Mouse (Mus musculus): ENCODE results near the gene Pear1. TPM values are rescaled to one million over a fixed set of nuclear protein-coding genes. Genes with fewer than 3 reads are reported as not detected.

The Pear1 gene
- total and polyA plus RNA-seq, 2 experiments from 2014 or later: 7.4 to 19.4 TPM

DNA sequence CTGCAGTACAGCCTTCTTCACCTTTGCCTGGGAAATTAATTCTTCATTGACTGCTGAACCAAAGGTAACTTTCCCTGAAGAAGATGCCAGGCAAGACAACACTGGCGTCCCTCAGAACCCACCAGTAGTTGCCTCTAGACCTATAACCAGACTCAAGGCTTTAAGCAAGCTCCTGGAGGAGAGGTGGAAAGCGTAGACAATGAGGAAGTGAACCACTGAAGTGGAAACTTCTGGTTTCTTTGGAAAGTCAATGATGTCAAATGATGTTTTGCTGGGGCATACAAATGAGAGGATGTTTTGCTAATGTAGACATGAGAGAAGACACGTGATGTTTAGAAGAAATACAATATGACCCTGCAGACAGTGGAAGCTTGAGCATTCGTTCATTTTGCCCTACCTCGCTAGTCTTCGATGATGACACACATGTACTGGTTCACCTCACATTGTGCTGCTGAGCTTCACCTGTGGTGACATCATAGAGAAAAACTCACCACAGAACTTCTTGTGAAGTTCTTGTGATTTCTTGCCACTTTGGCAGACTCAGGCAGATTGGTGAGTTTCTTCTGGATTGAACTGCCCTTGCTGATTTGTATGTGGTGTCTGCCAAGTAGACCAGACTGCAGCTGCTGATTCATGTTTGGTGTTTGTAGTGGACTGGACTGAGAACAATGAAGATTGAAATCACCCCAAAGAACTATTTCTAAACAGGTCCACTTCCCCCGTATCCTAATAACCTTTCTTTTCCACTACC is 8.2 kb upstream of the Pear1 start:
- no peak for DNase-seq (ENCODE audit: low spot score)
- no peaks in the 10 kb centered on the region for H3K9me3 ChIP-seq (ENCODE audit: low read length)
- H3K4me3 ChIP-seq (ENCODE audit: low read length): no peak overlapping the region
- 84% methylated on average over 7 of the region's 7 CpGs for WGBS
- no peak for TF ChIP-seq CTCF (IDR thresholded peaks at IDR 0.05; ENCODE audit: low read depth)
- no peaks in the 10 kb centered on the region for H3K27me3 ChIP-seq (ENCODE audit: insufficient read depth, low read length)
- H3K4me1 ChIP-seq (ENCODE audit: insufficient read depth, low read length): no peaks in the 10 kb centered on the region
- no peak overlapping the region for H3K9ac ChIP-seq (replicated peaks; ENCODE audit: low read length)
- H3K36me3 ChIP-seq (ENCODE audit: insufficient read depth, low read length): no peaks in the 10 kb centered on the region
- no peak overlapping the region for H3K4me2 ChIP-seq (ENCODE audit: low read depth, low read length)
- no peak overlapping the region for H3K27ac ChIP-seq
- ATAC-seq: no peak

GRCm38 (mm10) chr3:87829025-87829424 is 4.9 kb upstream of the Pear1 start:
- 54% methylated on average over 10 of the region's 10 CpGs for WGBS
- H3K4me2 ChIP-seq (ENCODE audit: low read depth, low read length): no peak overlapping the region
- no peaks in the 10 kb centered on the region for H3K27me3 ChIP-seq (ENCODE audit: insufficient read depth, low read length)
- no peak for ATAC-seq
- DNase-seq (ENCODE audit: low spot score): no peak
- no peak for TF ChIP-seq CTCF (IDR thresholded peaks at IDR 0.05; ENCODE audit: low read depth)
- no peak overlapping the region for H3K9ac ChIP-seq (replicated peaks; ENCODE audit: low read length)
- no peak overlapping the region for H3K4me3 ChIP-seq (ENCODE audit: low read length)
- no peaks in the 10 kb centered on the region for H3K4me1 ChIP-seq (ENCODE audit: insufficient read depth, low read length)
- H3K36me3 ChIP-seq (ENCODE audit: insufficient read depth, low read length): no peaks in the 10 kb centered on the region
- H3K27ac ChIP-seq: no peak overlapping the region
- no peaks in the 10 kb centered on the region for H3K9me3 ChIP-seq (ENCODE audit: low read length)

DNA sequence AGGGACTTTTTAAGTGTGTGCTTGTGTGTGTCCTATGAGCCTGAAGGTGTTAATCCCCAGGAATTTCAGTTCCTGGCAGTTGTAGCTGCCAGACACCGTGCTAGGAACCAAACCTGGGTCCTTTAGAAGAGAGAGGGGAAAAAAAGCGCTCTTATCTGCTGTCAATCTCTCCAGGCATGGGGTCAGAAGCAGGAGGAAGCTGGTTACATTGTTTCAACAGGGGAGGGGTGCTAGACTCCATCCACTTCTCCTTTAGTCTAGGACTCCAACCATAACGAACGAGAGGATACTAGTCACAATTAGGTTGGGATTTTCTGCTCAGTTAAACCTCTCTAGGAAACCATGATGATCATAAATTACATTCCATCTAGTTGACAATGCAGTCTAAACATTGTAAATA is 4.3 kb upstream of the Pear1 start:
- ATAC-seq: no peak
- DNase-seq (ENCODE audit: low spot score): no peak
- H3K36me3 ChIP-seq (ENCODE audit: insufficient read depth, low read length): no peaks in the 10 kb centered on the region
- H3K9ac ChIP-seq (replicated peaks; ENCODE audit: low read length): no peak overlapping the region
- 42% methylated on average over 4 of the region's 4 CpGs for WGBS
- H3K27ac ChIP-seq: no peak overlapping the region
- no peaks in the 10 kb centered on the region for H3K27me3 ChIP-seq (ENCODE audit: insufficient read depth, low read length)
- no peak overlapping the region for H3K4me2 ChIP-seq (ENCODE audit: low read depth, low read length)
- H3K4me1 ChIP-seq (ENCODE audit: insufficient read depth, low read length): no peaks in the 10 kb centered on the region
- H3K4me3 ChIP-seq (ENCODE audit: low read length): no peak overlapping the region
- TF ChIP-seq CTCF (IDR thresholded peaks at IDR 0.05; ENCODE audit: low read depth): no peak
- no peaks in the 10 kb centered on the region for H3K9me3 ChIP-seq (ENCODE audit: low read length)

DNA sequence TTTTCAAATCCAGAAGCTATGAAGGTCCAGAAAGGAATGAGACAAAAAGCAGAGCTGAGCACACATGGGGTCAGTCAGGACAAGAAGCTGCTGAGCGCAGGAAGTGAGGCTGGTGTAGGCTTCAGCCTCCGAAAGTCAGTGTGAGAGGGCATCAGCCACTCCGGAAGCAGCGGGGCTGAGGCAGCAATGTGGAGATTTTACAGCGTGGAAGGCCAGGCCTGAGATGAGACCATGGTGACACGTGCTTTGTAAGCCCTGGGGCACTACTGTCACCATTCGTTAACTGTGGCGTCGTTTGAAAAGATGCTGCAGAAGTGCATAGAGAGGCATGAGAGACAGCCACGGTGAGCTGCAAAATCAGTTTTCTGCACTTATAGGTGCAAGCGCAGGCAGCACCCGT is 5.9 kb downstream of the Pear1 start:
- no peak overlapping the region for H3K4me2 ChIP-seq (ENCODE audit: low read depth, low read length)

GRCm38 (mm10) chr3:87816646-87817093 is 7.4 kb downstream of the Pear1 start:
- TF ChIP-seq CTCF (IDR thresholded peaks at IDR 0.05; ENCODE audit: low read depth): peak; percentile 89
- no peaks in the 10 kb centered on the region for H3K36me3 ChIP-seq (ENCODE audit: insufficient read depth, low read length)
- peak; percentile 39 for ATAC-seq
- peak; percentile 88 for DNase-seq (ENCODE audit: low spot score)
- H3K27me3 ChIP-seq (ENCODE audit: insufficient read depth, low read length): 0 out of 2 replicates have a peak, but pooled peaks cover 4% of the 10 kb centered on the region
- 4% methylated on average over 12 of the region's 12 CpGs for WGBS
- no peaks in the 10 kb centered on the region for H3K9me3 ChIP-seq (ENCODE audit: low read length)
- no peak overlapping the region for H3K9ac ChIP-seq (replicated peaks; ENCODE audit: low read length)
- H3K4me1 ChIP-seq (ENCODE audit: insufficient read depth, low read length): 0 out of 2 replicates have a peak, but pooled peaks cover 6% of the 10 kb centered on the region
- no peak overlapping the region for H3K4me2 ChIP-seq (ENCODE audit: low read depth, low read length)
- H3K4me3 ChIP-seq (ENCODE audit: low read length): no peak overlapping the region
- no peak overlapping the region for H3K27ac ChIP-seq

More for the DNA sequence above, 5.9 kb downstream of the Pear1 start:
- Histone ChIP-seq H3K27ac (no peak overlapping the region), H3K4me1 (ENCODE audit: insufficient read depth, low read length) (0 out of 2 replicates have a peak, but pooled peaks cover 6% of the 10 kb centered on the region), H3K27me3 (ENCODE audit: insufficient read depth, low read length) (0 out of 2 replicates have a peak, but pooled peaks cover 4% of the 10 kb centered on the region), H3K36me3 (ENCODE audit: insufficient read depth, low read length) (no peaks in the 10 kb centered on the region), H3K9ac (replicated peaks; ENCODE audit: low read length) (no peak overlapping the region), H3K4me3 (ENCODE audit: low read length) (no peak overlapping the region), H3K9me3 (ENCODE audit: low read length) (no peaks in the 10 kb centered on the region)
- ATAC-seq (no peak), DNase-seq (ENCODE audit: low spot score) (no peak)
- no peak for TF ChIP-seq CTCF (IDR thresholded peaks at IDR 0.05; ENCODE audit: low read depth)
- WGBS: 60% methylated on average over 12 of the region's 12 CpGs

DNA sequence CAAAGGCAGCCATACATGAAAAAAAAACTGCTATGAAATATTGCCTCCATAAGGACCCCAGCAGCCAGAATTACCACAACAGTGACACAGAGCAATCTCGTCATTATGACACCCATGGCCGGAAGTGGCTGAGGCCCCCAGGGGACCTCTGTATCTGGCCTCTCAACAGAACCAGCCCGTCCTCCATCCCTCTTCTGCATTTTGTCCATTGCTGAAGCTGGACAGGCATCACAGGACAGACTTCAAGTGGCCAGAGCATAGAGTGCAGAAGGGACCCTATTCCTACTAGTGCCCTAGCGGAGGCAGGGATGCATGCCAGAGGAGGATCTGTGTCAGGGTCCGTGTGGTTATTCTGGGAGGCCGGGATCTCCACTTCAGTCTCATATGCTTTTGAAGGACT is 7.9 kb downstream of the Pear1 start:
- H3K27ac ChIP-seq: no peak overlapping the region
- H3K4me2 ChIP-seq (ENCODE audit: low read depth, low read length): no peak overlapping the region
- H3K27me3 ChIP-seq (ENCODE audit: insufficient read depth, low read length): peaks cover 4% of the 10 kb centered on the region; the same call in 1 of the 2 replicates
- no peak for TF ChIP-seq CTCF (IDR thresholded peaks at IDR 0.05; ENCODE audit: low read depth)
- DNase-seq (ENCODE audit: low spot score) (no peak), ATAC-seq (peak; percentile 32; the same call in 1 of the 2 replicates)
- no peaks in the 10 kb centered on the region for H3K36me3 ChIP-seq (ENCODE audit: insufficient read depth, low read length)
- H3K4me3 ChIP-seq (ENCODE audit: low read length): no peak overlapping the region
- H3K4me1 ChIP-seq (ENCODE audit: insufficient read depth, low read length): 0 out of 2 replicates have a peak, but pooled peaks cover 6% of the 10 kb centered on the region
- H3K9ac ChIP-seq (replicated peaks; ENCODE audit: low read length): no peak overlapping the region
- 59% methylated on average over 6 of the region's 6 CpGs for WGBS
- H3K9me3 ChIP-seq (ENCODE audit: low read length): no peaks in the 10 kb centered on the region

DNA sequence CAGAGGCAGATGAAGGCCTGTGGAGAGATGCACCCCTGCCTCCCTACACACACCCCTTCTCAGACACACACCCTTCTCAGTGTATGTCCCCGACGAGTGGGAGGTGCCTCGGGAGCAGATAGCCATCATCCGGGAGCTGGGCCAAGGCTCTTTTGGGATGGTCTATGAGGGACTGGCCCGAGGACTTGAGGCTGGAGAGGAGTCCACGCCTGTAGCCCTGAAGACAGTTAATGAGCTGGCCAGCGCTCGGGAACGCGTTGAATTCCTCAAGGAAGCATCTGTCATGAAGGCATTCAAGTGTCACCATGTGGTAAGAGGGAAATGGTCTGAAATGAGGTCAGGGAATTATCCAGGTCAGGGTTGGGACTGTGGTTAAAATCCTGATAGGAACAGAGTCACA is 11.2 kb downstream of the Pear1 start:
- Histone ChIP-seq H3K4me1 (ENCODE audit: insufficient read depth, low read length) (0 out of 2 replicates have a peak, but pooled peaks cover 10% of the 10 kb centered on the region), H3K4me3 (ENCODE audit: low read length) (no peak overlapping the region), H3K4me2 (ENCODE audit: low read depth, low read length) (no peak overlapping the region), H3K9ac (replicated peaks; ENCODE audit: low read length) (no peak overlapping the region; the same call in 1 of the 2 replicates), H3K27ac (no peak overlapping the region), H3K27me3 (ENCODE audit: insufficient read depth, low read length) (peaks cover 29% of the 10 kb centered on the region), H3K9me3 (ENCODE audit: low read length) (no peaks in the 10 kb centered on the region), H3K36me3 (ENCODE audit: insufficient read depth, low read length) (no peaks in the 10 kb centered on the region)
- DNase-seq (ENCODE audit: low spot score) (no peak), ATAC-seq (no peak)
- 56% methylated on average over 10 of the region's 10 CpGs for WGBS
- TF ChIP-seq CTCF (IDR thresholded peaks at IDR 0.05; ENCODE audit: low read depth): no peak

All from hindbrain, postnatal 0 days (tissue).